Mouse (Mus musculus) liver, embryonic 16.5 days (tissue): ENCODE data around the gene Phldb3. TPM values are rescaled to one million over a fixed set of nuclear protein-coding genes. Genes with fewer than 3 reads are reported as not detected.

Source experiments
- polyA plus RNA-seq: library from polyadenylated mRNA; unstranded; fragments of >200 nt; fragmentation: Nextera tagmentation; extraction: Ambion mirVana; gene quantifications from 2 replicates; pipeline ENCODE4 v1.2.1, GENCODE M21; 2015

Phldb3 gene
- polyA plus RNA-seq, 1 experiment from 2014 or later, result 0.18 TPM

Other genes starting within 250 kb of the Phldb3 start
- gene Kcnn4, start 240.5 kb upstream of the Phldb3 start, polyA plus RNA-seq, result 91.9 and 93.4 TPM in 2 replicates
- 12.8 and 14.3 TPM in 2 replicates for gene Smg9, start 211.1 kb upstream of the Phldb3 start, polyA plus RNA-seq
- not detected in 2 replicates for gene Irgc1, start 158.5 kb upstream of the Phldb3 start, polyA plus RNA-seq
- 5.9 and 6.6 TPM in 2 replicates for gene Plaur, start 148.3 kb upstream of the Phldb3 start, polyA plus RNA-seq
- 0.24 TPM in 1 of 2 replicates, not detected in the other for gene Cadm4, start 128.7 kb upstream of the Phldb3 start, polyA plus RNA-seq
- gene Zfp428, start 103.8 kb upstream of the Phldb3 start, polyA plus RNA-seq, result 2.7 and 3.2 TPM in 2 replicates
- not detected in 2 replicates for gene AC161166.1, start 98.3 kb upstream of the Phldb3 start, polyA plus RNA-seq
- gene Irgq, start 80.1 kb upstream of the Phldb3 start, polyA plus RNA-seq, result 1.1 and 1.3 TPM in 2 replicates
- not detected in 2 replicates for gene Pinlyp, start 64.6 kb upstream of the Phldb3 start, polyA plus RNA-seq
- gene Xrcc1, start 64.5 kb upstream of the Phldb3 start, polyA plus RNA-seq, result 35.4 and 40.8 TPM in 2 replicates
- 26.4 and 26.5 TPM in 2 replicates for gene Ethe1, start 23.2 kb upstream of the Phldb3 start, polyA plus RNA-seq
- gene Zfp575, start 23.1 kb upstream of the Phldb3 start, polyA plus RNA-seq, result 0.25 and 0.30 TPM in 2 replicates
- 0.05 TPM in 1 of 2 replicates, not detected in the other for gene Lypd3, start 25.8 kb downstream of the Phldb3 start, polyA plus RNA-seq
- gene Tex101, start 65.9 kb downstream of the Phldb3 start, polyA plus RNA-seq, result not detected in 2 replicates
- gene BC049730, start 98.5 kb downstream of the Phldb3 start, polyA plus RNA-seq, result not detected in 2 replicates
- gene Gm4763, start 116.1 kb downstream of the Phldb3 start, polyA plus RNA-seq, result not detected in 2 replicates
- 13.6 and 18.1 TPM in 2 replicates for gene Cd177, start 149.5 kb downstream of the Phldb3 start, polyA plus RNA-seq
- 3.1 and 3.5 TPM in 2 replicates for gene Ceacam10, start 166.4 kb downstream of the Phldb3 start, polyA plus RNA-seq